Mouse (Mus musculus) embryo, embryonic 10.5 days (tissue): ENCODE results near the gene Mrps6.

ENCODE experiments used
- DNase-seq: peaks from one replicate; pipeline ENCODE4 v3.0.0-alpha.2; 2015; ENCODE audit warnings: low spot score

Mrps6 gene

DNA sequence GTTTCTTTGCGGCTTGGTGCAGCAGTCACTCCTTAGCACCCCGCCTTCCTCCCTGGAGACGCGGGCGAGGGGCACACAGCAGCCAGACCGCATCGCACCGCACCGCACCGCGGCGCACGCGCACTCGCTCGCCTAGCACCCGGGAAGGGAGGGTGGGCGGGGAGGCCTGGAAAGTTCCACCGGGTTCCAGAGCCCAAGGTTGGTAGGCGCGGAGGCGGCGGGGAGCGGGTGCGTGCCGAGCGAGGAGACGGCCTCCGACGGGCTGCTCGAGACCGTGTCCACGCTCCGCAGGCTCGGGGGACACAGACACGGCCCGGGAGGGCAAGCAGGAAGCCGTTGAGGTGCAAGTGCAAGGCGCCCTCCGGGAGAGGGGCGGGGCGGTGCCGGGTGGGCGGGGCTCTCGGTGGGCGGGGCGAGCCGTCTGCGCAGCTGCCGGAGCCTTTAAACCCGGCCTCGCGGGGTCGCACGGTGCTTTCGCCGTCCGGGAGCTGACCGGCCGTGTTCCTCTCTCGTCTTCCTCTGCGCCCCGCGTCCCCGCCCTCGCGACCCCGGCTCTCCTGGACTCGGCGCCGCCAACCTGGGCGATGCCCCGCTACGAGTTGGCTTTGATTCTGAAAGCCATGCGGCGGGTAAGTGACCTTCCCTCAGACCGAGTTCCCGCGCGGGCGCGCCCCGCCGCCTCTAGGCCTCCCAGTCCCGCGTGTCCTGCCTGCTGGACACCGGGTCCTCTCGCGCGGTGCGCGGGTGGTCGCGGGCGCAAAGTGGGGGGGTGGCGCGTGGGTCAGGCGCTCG lies at the start of gene Mrps6, which contains the start of the genes Gm49711 and Slc5a3:
TSS of gene Mrps6 (plus strand) at position 419 of the 792 bp plus-strand sequence.
TSS of gene Gm49711 (plus strand) at position 465 of the 792 bp plus-strand sequence.
TSS of gene Slc5a3 (plus strand) at position 471 of the 792 bp plus-strand sequence.
- DNase-seq, result peak; percentile 88

DNA sequence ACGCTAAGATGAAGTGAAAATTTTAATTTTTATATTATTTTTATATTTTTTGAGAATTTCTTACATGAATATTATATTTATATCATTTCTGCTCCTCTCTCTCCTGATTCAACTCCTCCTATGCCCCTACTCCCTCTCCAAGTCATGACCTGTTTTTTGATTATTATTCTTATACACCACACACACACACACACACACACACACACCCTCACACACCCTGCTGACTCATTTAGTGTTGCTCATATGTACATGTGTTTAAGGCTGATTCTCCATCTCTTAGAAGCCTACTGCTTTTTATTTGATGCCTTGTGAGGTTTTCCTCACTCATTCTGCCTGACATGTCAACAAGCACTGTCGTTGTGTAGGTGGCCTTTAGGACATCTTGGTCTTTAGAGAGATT lies 48.5 kb upstream of the Mrps6 start:
- no peak for DNase-seq

DNA sequence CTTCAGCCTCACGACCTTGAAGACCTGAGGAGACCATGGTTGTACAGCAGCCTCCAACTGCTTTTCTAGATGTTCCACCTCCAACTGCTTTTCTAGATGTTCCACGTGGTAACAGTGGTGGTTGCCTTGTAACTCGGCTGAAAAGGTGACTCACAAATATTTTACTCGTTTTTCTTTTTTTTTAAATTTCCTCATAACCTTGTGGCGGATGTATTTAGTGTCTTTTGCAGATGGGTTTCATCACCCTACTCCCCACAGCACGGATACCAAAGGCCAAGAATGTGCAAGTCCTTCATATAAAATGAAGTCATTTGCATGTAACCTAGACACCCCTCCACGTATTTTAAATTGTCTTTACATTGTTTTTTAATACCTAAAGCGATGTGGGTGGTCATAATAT lies 41.3 kb upstream of the Mrps6 start:
- DNase-seq, result no peak

DNA sequence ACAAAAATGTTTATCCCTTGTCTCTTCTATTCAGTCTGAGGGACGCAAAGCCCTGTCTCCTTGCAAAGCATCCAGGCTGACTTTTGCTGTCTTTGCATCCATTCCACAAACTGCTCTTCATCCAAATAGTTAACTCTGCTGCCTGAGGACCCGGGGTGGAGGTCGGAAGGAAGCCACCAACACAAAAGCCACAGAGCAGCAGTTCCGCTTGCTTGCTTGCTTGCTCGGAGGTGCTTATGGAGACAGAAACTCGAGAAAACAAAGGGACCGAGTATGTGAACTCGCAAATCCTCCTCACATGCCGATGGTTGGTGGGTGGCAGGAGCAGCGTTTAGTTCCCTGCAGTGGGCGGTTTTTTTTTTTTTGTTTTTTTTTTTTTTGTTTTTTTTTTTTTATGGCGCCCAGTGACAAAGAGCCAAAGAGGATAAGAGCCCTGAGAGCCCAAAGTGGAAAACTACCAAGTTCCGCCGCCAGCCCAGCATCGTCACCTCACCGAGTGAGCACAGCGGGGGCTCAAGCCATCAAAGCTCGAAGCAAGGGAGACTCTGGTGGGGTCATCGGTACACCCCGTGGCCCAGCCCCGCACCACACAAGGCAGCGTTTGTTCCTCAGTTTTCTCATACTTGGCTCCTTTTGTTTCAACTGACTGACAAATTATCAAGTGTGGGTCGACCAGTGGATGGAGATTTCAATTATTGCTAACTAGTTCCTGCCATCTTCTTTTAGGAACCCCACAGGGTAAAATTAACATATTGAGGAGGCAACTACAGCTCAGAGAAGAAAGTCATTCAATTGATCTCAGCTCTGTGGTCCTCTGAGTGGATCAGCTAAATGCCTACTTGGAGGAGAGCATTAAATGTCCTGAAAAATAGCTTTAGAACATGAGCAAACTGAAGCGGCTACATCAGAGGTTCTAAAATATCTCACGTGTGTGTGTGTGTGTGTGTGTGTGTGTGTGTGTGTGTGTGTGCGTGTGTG lies 38.6 kb upstream of the Mrps6 start:
- peak; percentile 65 for DNase-seq

DNA sequence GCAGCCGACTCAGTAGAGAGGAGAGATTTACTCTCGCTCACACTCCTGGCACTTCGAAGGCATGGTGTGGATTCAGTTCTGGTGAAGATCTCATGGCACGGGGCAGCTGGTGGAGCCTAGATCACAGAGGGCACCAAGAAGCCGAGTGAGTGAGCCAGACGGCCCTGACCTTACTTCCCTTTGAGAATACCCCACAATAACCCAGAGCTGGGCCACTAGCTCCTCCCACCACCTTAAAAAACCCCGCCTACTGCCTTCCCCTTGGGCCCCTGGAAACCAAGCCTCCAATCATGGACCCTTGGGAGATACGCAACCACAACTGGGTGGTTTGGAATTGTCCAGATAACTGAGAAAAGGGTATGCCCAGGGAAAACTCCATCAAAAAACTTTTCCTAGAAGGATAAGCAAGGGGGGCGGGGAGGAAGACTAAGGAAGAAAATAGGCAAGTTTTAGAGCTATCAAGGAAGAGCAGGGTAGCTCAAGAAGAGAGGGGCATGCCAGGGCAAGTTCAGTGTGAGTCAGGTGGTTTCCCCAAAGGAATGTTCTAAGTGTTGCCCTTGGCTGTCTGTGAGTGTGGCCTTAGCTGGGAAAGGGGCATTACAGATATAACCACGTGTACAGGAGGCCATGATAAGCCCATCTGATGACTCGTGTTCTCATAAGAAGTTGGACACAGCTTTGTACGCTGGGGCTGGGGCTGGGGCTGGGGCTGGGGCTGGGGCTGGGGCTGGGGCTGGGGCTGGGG lies 36.2 kb upstream of the Mrps6 start:
- DNase-seq, result no peak

DNA sequence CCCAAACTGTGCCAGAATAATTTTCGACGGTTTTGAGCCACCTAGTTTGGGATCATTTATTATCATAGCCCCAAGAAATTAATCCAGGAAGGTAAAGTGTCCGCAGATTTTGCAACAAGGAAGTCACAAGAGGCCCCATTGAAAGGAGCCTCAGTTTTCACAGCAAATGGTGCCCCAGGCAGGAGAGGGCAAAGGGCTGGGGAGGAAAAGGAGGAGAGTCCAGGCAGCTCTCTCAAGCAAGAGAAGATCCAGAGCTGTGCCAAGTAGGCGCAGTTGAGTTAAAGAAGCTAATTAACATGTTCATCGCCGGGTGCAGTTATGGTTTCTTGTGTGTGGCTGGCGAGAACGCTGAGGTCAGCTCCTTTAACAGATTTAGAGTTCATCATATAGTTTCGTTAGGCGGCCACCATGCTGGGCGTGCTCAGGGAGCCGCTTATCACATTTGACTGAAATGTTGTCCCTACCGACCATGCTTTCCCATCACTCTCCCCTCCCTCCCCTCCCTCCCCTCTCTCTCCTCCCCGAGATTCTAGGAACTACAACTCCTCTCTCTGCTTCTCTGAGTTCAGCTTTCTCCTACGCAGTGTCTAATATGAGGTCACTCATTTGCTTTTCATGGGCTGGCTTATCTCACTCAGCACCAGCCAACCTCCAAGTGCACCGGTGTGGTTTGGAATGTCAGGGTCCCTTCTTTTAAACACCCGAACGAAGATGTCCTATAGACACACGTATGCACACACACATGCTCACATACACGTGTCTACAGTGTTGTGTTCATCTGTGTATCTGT lies 35.4 kb upstream of the Mrps6 start:
- DNase-seq, result no peak

DNA sequence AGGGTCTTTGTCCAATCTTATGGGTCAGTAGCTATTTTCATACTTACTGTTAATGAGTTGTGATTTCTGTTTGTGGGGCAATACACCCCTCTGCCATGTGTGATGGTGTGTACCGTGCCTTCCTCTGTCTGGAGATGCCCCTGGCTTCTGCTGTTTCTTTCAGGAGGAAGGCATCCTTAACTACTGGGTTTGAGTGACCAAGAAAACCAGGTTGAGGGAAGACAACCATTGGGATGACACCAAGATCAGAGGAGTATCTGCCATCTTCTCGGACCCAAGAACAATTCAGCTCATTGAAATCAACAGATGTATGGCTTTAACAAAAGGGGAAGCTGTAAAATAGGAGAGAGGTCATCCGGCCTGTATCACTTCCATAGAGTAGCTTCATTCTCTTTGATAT lies 24.8 kb upstream of the Mrps6 start:
- no peak for DNase-seq

DNA sequence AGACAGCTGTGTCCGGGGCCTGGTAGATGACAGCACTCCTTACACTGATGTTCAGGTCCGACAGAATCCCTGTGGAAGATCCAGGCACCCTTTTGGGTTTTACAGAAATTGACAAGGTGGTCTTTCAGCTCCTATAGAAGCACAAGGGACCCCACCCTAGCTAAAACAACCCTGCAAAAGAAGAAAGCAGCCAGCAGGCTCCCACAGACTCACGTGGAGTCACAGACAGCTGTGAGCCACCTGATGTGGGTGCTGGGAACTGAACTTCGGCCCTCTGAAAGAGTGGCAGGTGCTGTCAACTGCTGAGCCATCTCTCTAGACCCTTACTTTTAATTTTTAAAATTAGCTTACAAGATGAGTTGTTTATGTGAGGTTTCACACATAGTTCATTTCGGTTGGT lies 23.4 kb upstream of the Mrps6 start:
- DNase-seq, result no peak

DNA sequence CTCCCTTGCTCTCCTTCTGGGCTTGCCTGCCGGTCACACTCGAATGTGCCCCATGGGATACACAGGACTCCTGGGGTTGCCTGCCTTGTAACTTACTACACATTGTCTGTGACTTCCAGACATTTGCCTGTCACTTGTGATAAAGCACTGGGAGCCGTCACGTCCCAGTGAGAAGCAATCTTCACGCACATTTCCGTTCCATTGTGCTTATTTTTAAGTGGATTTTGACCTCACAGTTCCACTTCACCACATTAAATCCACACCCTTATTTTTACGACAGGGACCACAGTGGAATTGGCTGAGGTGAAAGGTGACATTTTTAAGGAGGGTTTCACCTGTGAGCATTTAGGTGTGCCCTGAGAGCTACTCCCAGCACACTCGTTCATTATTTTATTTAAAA lies 21.4 kb upstream of the Mrps6 start:
- no peak for DNase-seq

DNA sequence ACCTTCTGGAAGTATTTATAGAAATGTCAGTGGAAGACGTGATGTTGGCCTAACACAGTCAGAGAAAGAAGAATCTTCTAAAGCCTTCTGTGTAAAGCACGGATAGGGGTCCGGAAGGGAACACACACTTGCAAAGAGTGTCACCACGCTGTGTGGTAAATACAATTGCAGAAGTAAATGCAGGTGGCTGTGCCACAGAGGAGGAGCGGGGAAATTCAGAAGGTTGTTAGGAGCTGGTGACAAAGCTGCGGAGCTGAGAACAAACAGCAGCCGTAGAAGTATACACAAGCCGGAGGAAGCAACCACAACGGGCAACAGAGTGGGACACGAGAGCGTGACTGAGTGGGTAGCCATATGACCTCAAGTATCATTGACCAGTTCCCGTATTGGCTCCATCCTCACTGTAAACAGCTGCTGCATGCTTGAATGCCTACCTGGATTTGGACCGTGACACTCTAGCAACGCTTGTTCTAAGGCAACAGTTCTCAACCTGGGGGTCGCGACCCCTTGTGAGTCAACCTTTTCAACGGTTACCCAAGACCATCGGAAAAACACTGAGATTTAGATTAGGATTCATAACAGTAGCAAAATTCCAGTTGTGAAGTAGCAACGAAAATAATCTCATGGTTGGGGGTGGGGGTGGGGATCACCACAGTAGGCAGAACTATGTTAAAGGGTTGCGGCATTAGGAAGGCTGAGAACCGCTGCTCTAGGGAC lies 20.0 kb upstream of the Mrps6 start:
- no peak for DNase-seq

DNA sequence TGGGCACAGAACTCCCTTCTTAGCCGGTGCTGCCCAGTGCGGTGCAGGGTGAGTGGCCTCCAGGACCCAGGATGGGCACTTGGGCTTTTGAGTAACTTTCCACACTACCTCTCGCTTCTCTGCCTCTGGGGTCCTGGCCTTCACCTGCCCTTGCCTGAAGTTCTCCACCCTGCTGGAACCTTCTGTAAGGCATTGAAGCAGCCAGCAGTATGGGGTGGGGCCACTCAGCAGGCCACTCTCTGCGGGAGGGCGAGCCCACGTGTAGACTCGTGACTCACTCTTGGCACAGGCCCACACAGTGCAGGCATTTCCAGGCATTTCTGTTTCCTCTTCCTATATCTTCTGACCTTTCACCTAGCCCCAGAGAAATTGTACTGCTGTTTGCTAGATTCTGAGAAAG lies 18.6 kb upstream of the Mrps6 start:
- DNase-seq, result no peak

DNA sequence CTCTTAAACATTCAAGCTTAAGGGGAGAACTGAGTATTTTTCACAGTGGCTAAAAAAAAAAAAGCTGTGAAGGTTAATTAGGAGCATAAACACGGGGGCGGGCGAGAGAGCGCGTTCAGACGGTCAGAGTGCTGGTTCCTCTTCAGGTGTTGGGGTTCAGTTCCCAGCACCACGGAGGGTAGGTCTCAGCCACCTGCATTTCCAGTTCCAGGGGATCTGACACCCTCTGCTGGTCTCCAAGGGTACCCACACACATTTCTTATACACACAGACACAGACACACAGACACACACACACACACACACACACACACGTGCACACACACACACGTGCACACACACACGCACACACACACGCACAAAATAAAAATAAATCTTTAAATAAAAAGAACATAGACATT lies 18.1 kb upstream of the Mrps6 start:
- no peak for DNase-seq

DNA sequence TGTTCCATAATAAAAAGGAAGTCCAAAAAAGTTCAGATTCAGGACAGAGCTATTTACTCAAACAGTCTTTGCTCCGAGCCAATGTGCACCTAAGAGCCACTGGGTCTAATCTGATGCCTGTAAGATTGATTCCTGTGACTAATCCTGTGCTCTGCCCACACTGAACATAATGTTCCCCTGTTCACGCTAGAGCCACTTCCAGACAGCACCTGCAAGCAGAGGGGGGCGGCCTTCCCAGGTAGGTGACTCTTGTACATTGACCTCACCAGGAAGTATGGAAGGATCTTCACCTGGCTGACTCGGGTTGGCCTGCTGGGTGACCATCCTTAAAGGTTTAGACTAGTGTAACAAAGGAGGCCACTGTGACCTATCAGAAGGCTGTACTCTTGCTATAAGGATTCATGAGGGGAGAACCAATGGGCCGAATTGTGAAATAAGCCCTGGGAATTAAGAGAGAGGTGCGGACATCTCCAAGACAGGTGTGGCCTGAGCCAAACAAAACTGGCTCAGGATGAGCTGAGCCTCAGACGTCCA lies 6.2 kb upstream of the Mrps6 start:
- no peak for DNase-seq

DNA sequence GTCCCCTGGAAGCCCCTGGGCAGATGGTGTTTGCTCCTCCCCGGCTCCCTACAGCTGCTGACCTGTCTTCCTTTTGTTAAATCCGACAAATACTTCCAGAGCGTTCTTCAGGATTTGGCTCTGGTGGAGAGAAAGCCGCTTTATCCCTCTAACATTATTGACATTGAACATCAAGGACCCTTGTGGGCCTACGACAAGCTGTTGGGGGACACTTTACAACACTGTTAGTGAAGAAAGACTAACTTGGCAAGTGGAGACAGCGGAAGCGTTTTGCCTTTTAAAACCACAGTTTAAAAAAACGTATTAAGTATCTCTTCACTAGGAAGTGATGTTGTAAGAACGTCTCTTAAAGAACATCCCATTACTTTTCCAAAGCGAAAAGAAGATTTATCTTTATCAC lies 5.5 kb upstream of the Mrps6 start:
- DNase-seq, result no peak

DNA sequence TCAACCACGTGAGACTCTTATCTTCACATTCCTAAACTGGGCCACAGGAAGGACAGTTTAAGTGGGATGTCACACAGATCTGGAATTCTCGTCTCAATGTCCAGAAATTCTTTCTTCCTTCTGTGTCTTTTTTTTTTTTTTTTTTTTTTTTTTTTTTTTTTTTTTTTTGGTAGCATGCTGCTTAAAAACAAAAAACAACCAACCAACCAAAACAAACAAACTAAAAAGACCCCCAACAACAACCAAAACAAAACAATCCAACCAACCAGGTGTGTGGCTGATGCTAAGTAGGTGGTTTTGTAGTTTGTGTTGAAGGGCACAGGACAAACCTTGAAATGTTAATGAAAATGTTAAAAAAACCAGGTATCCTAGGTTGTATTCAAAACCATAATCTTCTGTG lies 1.4 kb upstream of the Mrps6 start:
- no peak for DNase-seq

DNA sequence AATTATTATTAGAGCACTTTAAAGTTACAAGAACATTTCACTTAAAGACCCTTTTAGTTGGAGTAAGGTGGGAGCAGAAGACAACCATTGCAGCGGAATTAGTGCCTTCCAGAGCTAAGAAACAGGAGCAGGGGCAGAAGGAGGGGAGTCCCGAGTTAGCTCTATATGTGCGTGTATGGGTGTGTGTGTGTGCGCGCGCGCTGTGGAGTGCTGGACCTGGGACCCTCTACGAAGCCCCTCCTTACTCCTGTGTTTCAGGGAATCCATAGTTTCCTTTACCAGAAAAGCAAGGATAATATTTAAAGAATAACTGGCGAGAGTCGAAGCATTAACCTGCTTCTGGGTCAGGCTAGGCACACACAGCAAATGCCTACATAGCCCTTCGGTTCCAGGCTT lies 616 bp upstream of the Mrps6 start:
- DNase-seq, result peak; percentile 45

DNA sequence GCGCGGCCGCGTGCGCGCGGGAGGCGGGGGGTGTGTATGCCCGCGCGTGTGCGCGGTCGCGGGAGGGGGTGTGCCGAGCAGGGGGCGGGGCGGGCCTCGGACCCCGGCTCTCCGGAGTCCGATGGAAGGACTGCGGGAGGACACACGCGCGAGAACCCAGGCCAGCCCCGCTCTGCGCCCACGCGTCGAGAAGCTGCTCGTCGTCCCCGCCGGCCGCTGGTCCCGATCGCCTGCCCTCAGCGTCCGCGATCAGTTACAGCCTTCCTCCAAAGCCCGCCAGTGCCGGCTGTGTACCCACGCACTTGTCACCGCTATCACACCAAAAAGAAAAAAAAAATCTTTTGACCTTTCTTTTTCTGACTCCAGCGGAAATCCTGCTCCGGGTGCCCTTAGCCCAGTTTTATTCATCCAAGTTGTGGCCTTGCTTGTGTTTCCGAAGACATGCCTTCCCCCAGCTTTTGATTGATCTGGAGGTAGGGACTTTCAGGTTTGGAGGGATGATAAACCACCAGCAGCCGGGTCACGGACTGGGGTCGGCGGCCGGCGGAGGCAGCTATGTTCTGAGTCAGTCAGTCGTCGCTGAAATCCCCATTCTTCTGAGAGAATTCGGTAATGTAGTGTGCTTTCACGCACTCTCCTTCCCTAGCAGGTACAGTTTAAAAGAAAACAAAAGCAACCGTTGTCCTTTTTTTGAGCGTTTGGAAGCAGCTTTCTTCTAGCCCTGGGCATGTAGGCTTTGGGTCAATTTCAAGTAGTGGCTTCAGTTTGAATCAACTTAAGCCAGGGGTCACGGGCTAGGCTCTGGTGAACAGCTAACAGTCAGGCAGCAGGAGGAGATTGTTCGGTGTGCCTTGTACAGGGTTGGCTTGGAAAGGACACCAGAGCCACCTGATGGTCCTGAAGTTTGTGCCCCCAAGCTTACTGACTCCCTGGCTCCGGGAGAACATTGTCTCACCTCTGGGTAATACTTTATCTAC lies 862 bp downstream of the Mrps6 start:
- DNase-seq, result peak; percentile 57

DNA sequence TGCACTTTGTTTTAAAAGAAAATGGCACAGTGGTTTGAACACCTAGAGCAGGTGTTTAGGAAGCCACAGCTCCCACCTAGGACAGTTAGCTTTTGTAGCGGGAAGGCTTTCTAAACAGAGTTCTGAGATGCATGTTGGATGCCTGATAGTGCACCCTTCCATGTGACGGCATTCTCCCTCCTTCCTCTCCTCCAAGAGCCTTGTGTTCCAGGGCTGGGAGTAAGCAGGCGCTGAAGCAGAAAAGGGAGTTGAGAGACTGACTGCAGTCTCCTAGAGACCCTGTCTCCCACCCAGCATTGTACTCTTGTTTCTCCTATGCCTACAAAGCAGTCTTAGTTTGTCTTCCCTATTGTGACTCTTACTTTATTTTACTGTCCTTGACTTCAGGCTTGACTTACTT lies 2.1 kb downstream of the Mrps6 start:
- DNase-seq, result no peak

DNA sequence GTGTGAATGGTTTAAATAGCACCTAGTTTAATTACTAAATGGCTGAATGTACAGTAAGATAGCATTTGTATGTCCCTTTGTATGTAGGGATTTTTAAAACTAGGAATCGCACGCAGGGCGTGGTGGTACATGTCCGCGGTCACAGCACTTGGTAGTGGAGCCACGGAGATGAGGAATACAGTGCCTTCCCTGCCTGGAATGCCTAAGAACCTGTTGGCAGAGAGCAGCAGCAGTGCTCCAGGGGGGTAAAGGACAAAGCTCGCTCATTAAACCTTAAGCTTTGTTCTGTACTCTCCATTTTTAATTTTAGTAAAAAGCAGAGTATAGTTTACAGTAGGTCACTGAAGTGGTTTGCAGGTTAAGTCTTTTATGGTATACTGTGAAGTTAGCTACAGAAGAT lies 3.5 kb downstream of the Mrps6 start:
- DNase-seq, result no peak
